Mouse (Mus musculus) adrenal gland (tissue): ENCODE measurements around the gene Zc3h6.

Source experiments
- intact Hi-C: fragments of 180-260 bp; cut with DNase I; formaldehyde crosslinking; loops from one replicate; pipeline ENCODE4 v1.15.1; 2025

Gene Zc3h6

GRCm38 (mm10) chr2:129020106-129020505 lies 52.9 kb downstream of the Zc3h6 start:
- intact Hi-C loops, result no loop called here

DNA sequence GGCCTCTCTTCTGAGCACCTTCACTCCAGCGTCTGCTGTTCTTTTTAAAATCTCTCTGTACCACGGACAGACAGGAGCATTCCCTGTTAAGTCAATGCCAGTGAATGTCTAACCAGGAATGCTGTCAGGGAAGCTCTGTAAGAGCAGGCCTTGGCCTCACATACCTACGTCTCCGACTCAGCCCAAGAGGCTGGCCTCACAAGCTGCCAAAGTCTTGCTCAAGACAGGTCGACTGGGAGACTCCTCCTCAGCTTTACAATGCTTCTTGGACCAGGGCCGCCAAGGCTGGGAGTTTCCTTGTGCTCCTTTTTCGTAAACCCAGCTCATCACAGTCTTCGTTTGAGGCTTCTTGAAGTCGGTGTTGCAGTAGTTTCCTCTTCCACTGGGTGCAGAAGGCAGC lies 57.6 kb downstream of the Zc3h6 start:
- intact Hi-C loops, result no loop called here

DNA sequence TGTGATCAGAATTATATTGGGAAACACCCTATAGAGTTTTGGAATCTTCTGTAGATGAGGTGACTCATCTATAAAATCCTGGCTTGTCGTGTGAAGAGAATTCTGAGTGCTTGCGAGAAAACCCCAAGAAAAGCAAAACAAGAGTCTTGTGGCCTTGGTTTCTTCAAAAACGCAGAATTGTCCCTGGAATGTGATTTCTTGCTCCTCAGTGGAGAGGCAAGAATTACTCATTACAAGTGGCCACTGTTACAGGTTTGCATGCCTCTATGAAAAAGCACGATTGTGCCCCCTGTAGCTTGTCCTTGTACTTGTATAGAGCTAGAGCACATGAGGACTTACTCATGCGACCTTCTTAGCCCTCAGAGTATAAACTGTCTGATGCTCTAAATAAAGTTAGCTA lies 68.2 kb downstream of the Zc3h6 start:
- intact Hi-C loops, result no loop called here

DNA sequence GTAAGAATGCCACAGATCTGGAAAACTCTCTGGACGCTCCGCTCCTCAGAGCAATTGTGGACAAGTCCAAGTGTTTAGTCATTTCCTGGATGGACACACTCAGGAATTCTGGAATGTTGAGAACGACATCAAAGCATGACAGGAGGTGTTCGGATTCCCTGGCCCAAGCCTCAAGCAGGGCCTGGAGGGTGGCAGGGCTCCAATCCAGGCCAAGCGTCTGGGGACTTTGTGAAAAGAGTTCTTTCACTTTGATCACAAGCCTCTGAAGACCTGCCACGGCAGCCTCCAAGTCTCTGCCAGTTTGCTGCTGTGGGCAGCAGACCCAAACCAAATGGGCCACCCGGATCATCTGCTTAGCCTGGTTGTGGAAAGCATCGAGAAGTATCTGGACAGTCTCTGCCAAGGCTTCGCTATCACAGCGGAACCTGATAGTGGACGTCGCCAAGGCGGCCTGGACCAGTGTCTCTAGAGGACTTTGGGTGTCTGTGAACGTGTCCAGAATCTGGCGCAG lies 71.3 kb downstream of the Zc3h6 start:
- intact Hi-C loops, result no loop called here

- intact Hi-C loops, result no loop called here
These were observed 71.9 kb downstream of the Zc3h6 start for GRCm38 (mm10) chr2:129038937-129039631.

GRCm38 (mm10) chr2:129040567-129040966 lies 73.4 kb downstream of the Zc3h6 start:
- intact Hi-C loops, result no loop called here

- intact Hi-C loops, result no loop called here
These were observed 79.1 kb downstream of the Zc3h6 start for GRCm38 (mm10) chr2:129046172-129046845.

- intact Hi-C loops, result no loop called here
These were observed 79.6 kb downstream of the Zc3h6 start for GRCm38 (mm10) chr2:129046846-129047196.

- intact Hi-C loops, result no loop called here
These were observed 80.6 kb downstream of the Zc3h6 start, which contains the start of gene Vinac1 for GRCm38 (mm10) chr2:129047811-129048210. Vinac1 (minus strand) TSS chr2:129048172.

DNA sequence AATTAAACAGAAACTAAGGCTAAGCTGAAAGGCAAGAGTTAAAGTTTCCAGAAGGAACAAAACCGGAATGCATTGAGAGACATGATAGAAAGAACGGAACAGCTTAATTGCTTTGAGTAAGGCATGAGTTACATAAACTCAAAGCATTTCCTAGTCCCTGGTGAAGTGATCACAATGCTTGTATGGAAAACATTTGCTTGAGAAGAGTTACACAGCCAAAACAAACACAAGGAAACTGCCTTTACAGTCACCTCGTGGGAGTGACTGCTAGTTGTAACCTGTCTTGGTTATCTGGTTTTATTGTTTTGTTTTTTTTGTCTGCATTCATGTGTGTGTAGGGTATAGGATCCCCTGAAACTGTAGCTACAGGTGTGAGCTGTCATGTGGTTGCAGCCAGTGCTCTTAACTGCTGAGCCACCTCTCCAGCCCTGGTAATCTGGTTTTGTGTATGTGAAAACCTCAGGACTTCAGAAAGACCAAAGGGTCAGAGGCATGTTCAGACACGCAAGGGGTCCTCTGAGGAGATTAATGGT lies 85.3 kb downstream of the Zc3h6 start:
- intact Hi-C loops, result no loop called here

GRCm38 (mm10) chr2:129055741-129056140 lies 88.5 kb downstream of the Zc3h6 start:
- intact Hi-C loops, result no loop called here

- intact Hi-C loops, result no loop called here
These were observed 89.4 kb downstream of the Zc3h6 start for GRCm38 (mm10) chr2:129056597-129056996.

DNA sequence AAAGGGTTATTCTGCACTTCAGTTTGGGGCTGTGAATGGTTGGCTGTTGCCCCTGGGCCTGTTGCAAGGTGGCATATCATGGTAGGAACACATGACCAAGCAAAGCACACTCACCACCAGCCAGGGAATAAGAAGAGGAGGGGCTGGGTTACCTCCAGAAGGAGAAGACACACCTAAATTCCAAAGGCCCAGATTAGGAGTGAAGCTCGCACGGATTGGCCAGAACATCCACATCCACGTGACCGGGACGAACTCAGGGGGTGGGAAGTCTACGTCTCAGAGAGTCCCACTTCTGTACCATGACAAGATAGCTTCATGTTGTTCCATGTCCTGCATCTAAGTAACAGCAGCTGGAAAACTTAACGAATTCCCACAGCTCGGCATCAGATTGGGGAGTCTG lies 90.1 kb downstream of the Zc3h6 start:
- intact Hi-C loops, result no loop called here

DNA sequence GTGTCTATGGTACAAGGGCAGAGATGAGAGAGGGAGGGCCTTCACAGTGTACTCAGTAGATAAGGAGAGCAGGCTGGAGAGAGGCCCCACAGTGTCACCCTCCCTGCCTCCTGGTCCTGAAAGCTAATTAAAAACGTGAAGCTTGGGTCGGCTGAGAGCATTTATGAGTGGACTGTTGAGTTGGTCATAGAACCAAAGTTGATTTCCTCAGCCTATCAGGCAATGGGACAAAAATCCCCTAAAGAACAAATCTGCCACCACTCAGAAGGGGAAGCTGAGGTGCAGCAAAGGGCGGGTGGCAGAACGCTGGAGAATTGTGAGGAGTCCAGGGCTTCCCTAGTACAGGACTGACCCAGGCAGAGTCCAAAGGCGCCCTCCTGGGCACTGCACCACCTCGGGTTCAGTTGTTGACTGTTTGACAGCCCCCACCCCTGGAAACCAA lies 90.7 kb downstream of the Zc3h6 start:
- intact Hi-C loops, result no loop called here

GRCm38 (mm10) chr2:129061456-129062059 lies 94.4 kb downstream of the Zc3h6 start:
- intact Hi-C loops, result no loop called here

- intact Hi-C loops, result no loop called here
These were observed 98.5 kb downstream of the Zc3h6 start, which contains the start of gene Ttl for GRCm38 (mm10) chr2:129065437-129066282. Ttl (plus strand) TSS chr2:129065942.

DNA sequence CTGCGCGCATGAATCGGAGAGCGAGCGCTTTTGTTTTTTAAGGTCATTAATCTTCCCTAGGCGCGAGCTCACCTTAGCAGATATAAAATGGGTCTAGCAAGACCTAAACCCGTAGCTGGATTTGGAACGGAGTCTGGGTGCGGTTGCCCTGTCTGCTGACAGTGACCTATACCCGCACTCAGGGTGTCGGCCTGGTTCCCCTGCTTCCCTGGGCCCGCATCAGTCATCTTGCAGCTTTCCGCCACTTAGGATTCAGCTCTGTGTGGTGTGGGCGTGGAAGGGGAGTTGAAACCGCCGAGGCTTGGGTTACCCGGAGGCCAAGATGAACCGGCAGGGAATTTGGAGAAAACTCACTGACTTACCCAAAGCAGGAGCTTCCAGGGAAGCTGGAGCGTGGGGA lies 99.1 kb downstream of the Zc3h6 start:
- intact Hi-C loops, result no loop called here
